Mouse (Mus musculus) heart, embryonic 13.5 days (tissue): ENCODE data around the gene Zfp207. TPM values are rescaled to one million over a fixed set of nuclear protein-coding genes. Genes with fewer than 3 reads are reported as not detected.
"Not testable (repeated sequence)": the region's sequence is repeated elsewhere in the genome, so short reads cannot be mapped to it uniquely, and the experiment has no call there.

ENCODE experiments used
- ATAC-seq: fragments of 200-750 bp; cut with Nextera tagmentation; 2 replicates; pipeline ENCODE4 v1.8.0; 2017; ENCODE audit warnings: moderate TSS enrichment; ENCODE audit not compliant: insufficient number of reproducible peaks, low FRiP score, low TSS enrichment; ENCODE audit errors: extremely low read depth
- H3K27ac ChIP-seq: fragments of 300-500 bp; sonication (generic); replicated peaks from 2 replicates; pipeline ENCODE4 v1.5.1; 2015; ENCODE audit warnings: moderate library complexity, mild to moderate bottlenecking, inconsistent platforms
- H3K27me3 ChIP-seq: fragments of 300-500 bp; sonication (generic); replicated peaks from 2 replicates; pipeline ENCODE4 v1.6.1; 2015; ENCODE audit warnings: mild to moderate bottlenecking, inconsistent platforms
- H3K36me3 ChIP-seq: fragments of 300-500 bp; sonication (generic); 2 replicates; pipeline ENCODE4 v1.6.1; 2015; ENCODE audit warnings: mild to moderate bottlenecking, inconsistent platforms
- H3K4me1 ChIP-seq: fragments of 300-500 bp; sonication (generic); 2 replicates; pipeline ENCODE4 v1.6.1; 2015; ENCODE audit warnings: inconsistent platforms
- H3K4me2 ChIP-seq: fragments of 300-500 bp; sonication (generic); 2 replicates; pipeline ENCODE4 v1.6.1; 2015; ENCODE audit warnings: inconsistent platforms, mild to moderate bottlenecking, moderate library complexity
- H3K4me3 ChIP-seq: fragments of 300-500 bp; sonication (generic); 2 replicates; pipeline ENCODE4 v1.5.1; 2015; ENCODE audit warnings: moderate library complexity, mild to moderate bottlenecking, inconsistent platforms
- H3K9ac ChIP-seq: fragments of 300-500 bp; sonication (generic); 2 replicates; pipeline ENCODE4 v1.6.1; 2015; ENCODE audit warnings: inconsistent platforms, mild to moderate bottlenecking, moderate library complexity
- H3K9me3 ChIP-seq: fragments of 300-500 bp; sonication (generic); 2 replicates; pipeline ENCODE4 v1.6.1; 2016; ENCODE audit warnings: inconsistent platforms
- WGBS: fragments of 180-500 bp; shearing (Covaris S2); methylation state at CpG from one replicate; pipeline ENCODE4 v1.1.7; 2015; ENCODE audit warnings: mixed read lengths; 5-methylcytosine and 5-hydroxymethylcytosine counted together
- polyA plus RNA-seq: library from polyadenylated mRNA; unstranded; fragments of >200 nt; fragmentation: Nextera tagmentation; extraction: Ambion mirVana; gene quantifications from 2 replicates; pipeline ENCODE4 v1.2.1, GENCODE M21; 2015

Zfp207 gene
- polyA plus RNA-seq, 1 experiment from 2014 or later, result 135 TPM

DNA sequence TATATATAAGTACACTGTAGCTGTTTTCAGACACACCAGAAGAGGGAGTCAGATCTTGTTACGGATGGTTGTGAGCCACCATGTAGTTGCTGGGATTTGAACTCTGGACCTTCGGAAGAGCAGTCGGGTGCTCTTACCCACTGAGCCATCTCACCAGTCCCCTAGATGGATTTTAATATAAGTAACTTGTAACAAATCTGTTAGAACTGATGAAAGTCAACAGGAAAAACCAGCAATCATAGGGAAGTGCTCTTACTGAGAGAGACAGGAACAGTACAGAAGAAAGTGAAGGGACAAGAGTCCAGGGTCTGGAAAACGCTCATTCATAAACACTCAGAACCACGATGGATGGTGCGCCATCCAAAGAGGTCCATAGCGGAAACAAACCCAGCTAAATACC is 3.9 kb upstream of the Zfp207 start:
- not testable (repeated sequence) for H3K27ac ChIP-seq, H3K36me3 ChIP-seq, ATAC-seq, H3K27me3 ChIP-seq, H3K9me3 ChIP-seq, H3K4me2 ChIP-seq, H3K4me3 ChIP-seq, H3K9ac ChIP-seq
- WGBS, result 95% methylated on average over 7 of the region's 7 CpGs
- H3K4me1 ChIP-seq, result peaks cover 17% of the 10 kb centered on the region

DNA sequence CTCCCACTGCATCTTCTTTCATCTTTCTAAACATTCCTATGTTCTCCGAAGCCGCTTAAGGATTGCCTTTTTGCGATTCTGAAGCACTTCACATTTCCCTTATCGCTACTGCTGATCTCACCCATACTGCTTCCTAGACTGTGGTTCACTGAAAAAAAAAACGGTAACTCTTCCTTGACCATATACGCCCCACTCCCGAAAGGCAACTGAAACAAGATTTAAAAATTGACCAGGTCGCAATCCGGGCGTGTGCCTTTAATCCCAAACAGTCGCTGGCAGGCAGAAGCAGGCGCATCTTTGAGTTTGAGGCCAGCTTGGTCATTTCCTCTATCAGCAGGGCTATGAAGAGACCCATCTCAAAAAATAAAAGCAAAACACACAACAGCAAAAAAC is 457 bp upstream of the Zfp207 start:
- ATAC-seq, result no peak
- WGBS, result 5% methylated on average over 12 of the region's 12 CpGs
- H3K4me2 ChIP-seq, result peak overlapping the region; percentile 81
- H3K27me3 ChIP-seq, result no peaks in the 10 kb centered on the region
- peaks cover 40% of the 10 kb centered on the region for H3K4me1 ChIP-seq
- peaks cover 27% of the 10 kb centered on the region for H3K36me3 ChIP-seq
- H3K9me3 ChIP-seq, result no peaks in the 10 kb centered on the region
- peak overlapping the region; percentile 89 for H3K4me3 ChIP-seq
- peak overlapping the region; percentile 91 for H3K27ac ChIP-seq
- peak overlapping the region; percentile 84 for H3K9ac ChIP-seq

GRCm38 (mm10) chr11:80383626-80384046 is 557 bp downstream of the Zfp207 start:
- 0% methylated on average over 20 of the region's 20 CpGs for WGBS
- H3K9ac ChIP-seq, result peak overlapping the region; percentile 94
- no peaks in the 10 kb centered on the region for H3K27me3 ChIP-seq
- ATAC-seq, result no peak
- peak overlapping the region; percentile 95 for H3K4me2 ChIP-seq
- no peaks in the 10 kb centered on the region for H3K9me3 ChIP-seq
- peaks cover 38% of the 10 kb centered on the region for H3K4me1 ChIP-seq
- peak overlapping the region; percentile 89 for H3K4me3 ChIP-seq
- H3K27ac ChIP-seq, result peak overlapping the region; percentile 91
- H3K36me3 ChIP-seq, result peaks cover 37% of the 10 kb centered on the region

GRCm38 (mm10) chr11:80384461-80384860 is 1.4 kb downstream of the Zfp207 start:
- no peak for ATAC-seq
- H3K4me1 ChIP-seq, result peaks cover 38% of the 10 kb centered on the region
- 0 out of 2 replicates have a peak overlapping the region, but pooled peaks have one; percentile 53 for H3K27ac ChIP-seq

GRCm38 (mm10) chr11:80385055-80385454 is 2.0 kb downstream of the Zfp207 start:
- Histone ChIP-seq H3K9ac (peak overlapping the region; percentile 84), H3K4me3 (peak overlapping the region; percentile 89), H3K27me3 (no peaks in the 10 kb centered on the region), H3K4me1 (peaks cover 38% of the 10 kb centered on the region), H3K4me2 (peak overlapping the region; percentile 95), H3K27ac (0 out of 2 replicates have a peak overlapping the region, but pooled peaks have one; percentile 8), H3K36me3 (peaks cover 51% of the 10 kb centered on the region), H3K9me3 (no peaks in the 10 kb centered on the region)
- 44% methylated on average over 4 of the region's 4 CpGs for WGBS
- ATAC-seq, result no peak

More at GRCm38 (mm10) chr11:80384461-80384860, 1.4 kb downstream of the Zfp207 start:
- H3K4me3 ChIP-seq, result peak overlapping the region; percentile 89
- H3K27me3 ChIP-seq, result no peaks in the 10 kb centered on the region
- H3K9ac ChIP-seq, result peak overlapping the region; percentile 84
- no peaks in the 10 kb centered on the region for H3K9me3 ChIP-seq
- peak overlapping the region; percentile 95 for H3K4me2 ChIP-seq
- peaks cover 45% of the 10 kb centered on the region for H3K36me3 ChIP-seq

- Histone ChIP-seq H3K27ac (no peak overlapping the region), H3K4me3 (peak overlapping the region; percentile 89), H3K9me3 (no peaks in the 10 kb centered on the region), H3K4me1 (peaks cover 41% of the 10 kb centered on the region), H3K36me3 (peaks cover 63% of the 10 kb centered on the region), H3K27me3 (no peaks in the 10 kb centered on the region), H3K9ac (no peak overlapping the region), H3K4me2 (peak overlapping the region; percentile 95)
- WGBS, result 33% methylated on average over 2 of the region's 2 CpGs
- ATAC-seq, result no peak
Measured at GRCm38 (mm10) chr11:80386790-80387189, 3.7 kb downstream of the Zfp207 start.

DNA sequence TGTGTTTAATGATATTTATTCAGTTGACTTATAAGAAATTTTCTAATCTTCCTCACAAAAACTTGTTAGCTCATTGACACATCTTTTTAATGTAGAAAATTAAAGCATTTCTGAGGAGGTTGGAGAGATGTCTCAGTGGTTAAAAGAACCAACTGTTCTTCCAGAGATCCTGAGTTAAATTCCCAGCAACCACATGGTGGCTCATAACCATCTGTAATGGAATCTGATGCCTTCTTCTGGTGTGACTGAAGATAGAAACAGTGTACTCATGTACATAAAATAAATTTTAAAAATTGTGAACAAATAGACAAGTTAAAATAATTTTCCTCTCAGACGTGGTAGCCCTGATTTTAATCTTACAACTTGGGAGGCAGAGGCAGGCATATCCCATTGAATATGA is 6.8 kb downstream of the Zfp207 start:
- Histone ChIP-seq H3K27me3 (no peaks in the 10 kb centered on the region), H3K9me3 (no peaks in the 10 kb centered on the region), H3K27ac (no peak overlapping the region), H3K4me1 (peaks cover 30% of the 10 kb centered on the region), H3K4me2 (no peak overlapping the region), H3K36me3 (peaks cover 83% of the 10 kb centered on the region), H3K9ac (no peak overlapping the region), H3K4me3 (no peak overlapping the region)
- WGBS, result 77% methylated on average over 1 of the region's 1 CpGs
- no peak for ATAC-seq

- H3K4me2 ChIP-seq, result no peak overlapping the region
- H3K36me3 ChIP-seq, result peaks cover 84% of the 10 kb centered on the region
- ATAC-seq, result no peak
- H3K9ac ChIP-seq, result no peak overlapping the region
- no peaks in the 10 kb centered on the region for H3K9me3 ChIP-seq
- H3K4me1 ChIP-seq, result peaks cover 13% of the 10 kb centered on the region
- H3K27me3 ChIP-seq, result no peaks in the 10 kb centered on the region
- 87% methylated on average over 2 of the region's 2 CpGs for WGBS
- H3K4me3 ChIP-seq, result no peak overlapping the region
- no peak overlapping the region for H3K27ac ChIP-seq
Measured at GRCm38 (mm10) chr11:80391407-80392120, 8.5 kb downstream of the Zfp207 start.

GRCm38 (mm10) chr11:80395930-80396329 is 12.9 kb downstream of the Zfp207 start:
- WGBS, result 92% methylated on average over 3 of the region's 3 CpGs
- H3K36me3 ChIP-seq, result peaks cover 84% of the 10 kb centered on the region
- H3K27me3 ChIP-seq, result no peaks in the 10 kb centered on the region
- peaks cover 3% of the 10 kb centered on the region; the same call in 1 of the 2 replicates for H3K4me1 ChIP-seq
- no peak overlapping the region for H3K9ac ChIP-seq
- no peak overlapping the region for H3K4me2 ChIP-seq
- ATAC-seq, result no peak
- H3K27ac ChIP-seq, result no peak overlapping the region
- no peak overlapping the region for H3K4me3 ChIP-seq
- H3K9me3 ChIP-seq, result no peaks in the 10 kb centered on the region

GRCm38 (mm10) chr11:80396617-80397016 is 13.5 kb downstream of the Zfp207 start:
- Histone ChIP-seq H3K36me3 (peaks cover 83% of the 10 kb centered on the region), H3K9me3 (no peaks in the 10 kb centered on the region), H3K4me2 (no peak overlapping the region), H3K27ac (no peak overlapping the region), H3K9ac (no peak overlapping the region), H3K4me3 (no peak overlapping the region), H3K27me3 (no peaks in the 10 kb centered on the region), H3K4me1 (no peaks in the 10 kb centered on the region)
- no peak for ATAC-seq
- WGBS, result 89% methylated on average over 4 of the region's 4 CpGs

DNA sequence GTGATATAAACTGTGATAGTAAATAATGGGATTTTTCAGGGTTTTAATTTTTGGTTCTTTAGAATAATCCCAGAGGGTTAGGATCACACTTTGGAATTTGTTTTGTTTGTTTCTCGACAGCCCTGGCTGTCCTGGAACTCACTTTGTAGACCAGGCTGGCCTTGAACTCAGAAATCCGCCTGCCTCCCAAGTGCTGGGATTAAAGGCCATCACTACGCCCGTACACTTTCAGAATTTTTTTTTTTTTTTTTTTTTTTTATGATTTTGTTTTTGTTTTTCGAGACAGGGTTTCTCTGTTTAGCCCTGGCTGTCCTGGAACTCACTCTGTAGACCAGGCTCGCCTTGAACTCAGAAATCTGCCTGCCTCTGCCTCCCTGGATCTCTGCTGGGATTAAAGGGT is 24.8 kb downstream of the Zfp207 start:
- not testable (repeated sequence) for H3K4me3 ChIP-seq, H3K27ac ChIP-seq, H3K4me1 ChIP-seq, H3K9me3 ChIP-seq, ATAC-seq, H3K4me2 ChIP-seq, H3K9ac ChIP-seq, H3K27me3 ChIP-seq
- WGBS, result 90% methylated on average over 6 of the region's 6 CpGs
- peaks cover 82% of the 10 kb centered on the region for H3K36me3 ChIP-seq

DNA sequence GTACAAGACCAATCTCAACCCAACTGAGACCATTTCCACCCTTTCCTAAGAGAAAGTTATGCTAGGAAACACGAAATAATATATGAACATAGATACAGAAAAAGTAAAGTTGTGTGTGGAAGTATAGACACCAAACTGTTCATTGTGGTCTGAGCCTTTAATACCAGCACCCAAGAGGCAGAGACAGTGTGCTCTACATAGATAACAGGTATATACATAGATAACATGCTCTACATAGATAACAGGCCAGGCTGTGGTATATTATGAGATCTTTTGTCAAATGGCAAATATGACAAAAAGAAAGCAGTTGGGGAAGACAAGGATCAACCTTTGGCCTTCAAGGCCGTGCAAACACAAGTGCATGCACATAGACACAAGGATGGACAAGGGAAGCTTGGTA is 27.3 kb downstream of the Zfp207 start:
- no peaks in the 10 kb centered on the region for H3K27me3 ChIP-seq
- peaks cover 83% of the 10 kb centered on the region for H3K36me3 ChIP-seq
- H3K4me2 ChIP-seq, result no peak overlapping the region
- no peaks in the 10 kb centered on the region for H3K4me1 ChIP-seq
- no peaks in the 10 kb centered on the region for H3K9me3 ChIP-seq
- no peak overlapping the region for H3K4me3 ChIP-seq
- no peak overlapping the region for H3K27ac ChIP-seq
- 86% methylated on average over 2 of the region's 2 CpGs for WGBS
- no peak overlapping the region for H3K9ac ChIP-seq
- ATAC-seq, result no peak
